Mouse (Mus musculus): ENCODE results near the gene Coq10b. TPM values are rescaled to one million over a fixed set of nuclear protein-coding genes. Genes with fewer than 3 reads are reported as not detected.
"Not testable (repeated sequence)": the region's sequence is repeated elsewhere in the genome, so short reads cannot be mapped to it uniquely, and the experiment has no call there.

Coq10b gene
- polyA plus RNA-seq, 1 experiment from 2014 or later = 31.4 TPM

- Histone ChIP-seq H3K9me3 (ENCODE audit: control insufficient read depth, low read length) (no peaks in the 10 kb centered on the region), H3K9ac (ENCODE audit: low read length) (peak overlapping the region; percentile 63; the same call in 1 of the 2 replicates), H3K4me2 (replicated peaks; ENCODE audit: low read depth) (peak overlapping the region; percentile 67), H3K4me3 (ENCODE audit: low read depth, low read length) (no peak overlapping the region), H3K36me3 (ENCODE audit: control insufficient read depth, insufficient read depth, low read length) (no peaks in the 10 kb centered on the region), H3K27ac (replicated peaks) (peak overlapping the region; percentile 83), H3K27me3 (ENCODE audit: control insufficient read depth, insufficient read depth, low read length) (no peaks in the 10 kb centered on the region), H3K4me1 (replicated peaks; ENCODE audit: control insufficient read depth, insufficient read depth) (peaks cover 2% of the 10 kb centered on the region; the same call in 1 of the 2 replicates)
- TF ChIP-seq CTCF (IDR thresholded peaks at IDR 0.05; ENCODE audit: low read depth) (no peak), EP300 (optimal IDR thresholded peaks at IDR 0.05) (no peak)
- DNase-seq (ENCODE audit: low spot score) (no peak), ATAC-seq (ENCODE audit: low FRiP score, low TSS enrichment) (no peak)
- 62% methylated on average over 3 of the region's 3 CpGs for WGBS
Measured at GRCm38 (mm10) chr1:55051671-55052070, 899 bp upstream of the Coq10b start.

- DNase-seq (ENCODE audit: low spot score) (peak; percentile 92), ATAC-seq (ENCODE audit: low FRiP score, low TSS enrichment) (peak; percentile 88)
- peak overlapping the region; percentile 92 for H3K27ac ChIP-seq (replicated peaks)
- H3K4me2 ChIP-seq (replicated peaks; ENCODE audit: low read depth) = peak overlapping the region; percentile 57
- TF ChIP-seq CTCF (IDR thresholded peaks at IDR 0.05; ENCODE audit: low read depth) (peak; percentile 42; the same call in 1 of the 2 replicates), EP300 (optimal IDR thresholded peaks at IDR 0.05) (peak; percentile 37)
- no peaks in the 10 kb centered on the region for H3K27me3 ChIP-seq (ENCODE audit: control insufficient read depth, insufficient read depth, low read length)
- WGBS = 0% methylated on average over 29 of the region's 42 CpGs
- no peaks in the 10 kb centered on the region for H3K36me3 ChIP-seq (ENCODE audit: control insufficient read depth, insufficient read depth, low read length)
- H3K9ac ChIP-seq (ENCODE audit: low read length) = peak overlapping the region; percentile 77
- H3K4me3 ChIP-seq (ENCODE audit: low read depth, low read length) = peak overlapping the region; percentile 70
- peaks cover 2% of the 10 kb centered on the region; the same call in 1 of the 2 replicates for H3K4me1 ChIP-seq (replicated peaks; ENCODE audit: control insufficient read depth, insufficient read depth)
- H3K9me3 ChIP-seq (ENCODE audit: control insufficient read depth, low read length) = no peaks in the 10 kb centered on the region
Measured at GRCm38 (mm10) chr1:55053005-55053404, 435 bp downstream of the Coq10b start.

GRCm38 (mm10) chr1:55053596-55053995 lies 1.0 kb downstream of the Coq10b start:
- DNase-seq (ENCODE audit: low spot score) (no peak), ATAC-seq (ENCODE audit: low FRiP score, low TSS enrichment) (no peak)
- Histone ChIP-seq H3K4me3 (ENCODE audit: low read depth, low read length) (peak overlapping the region; percentile 70), H3K4me2 (replicated peaks; ENCODE audit: low read depth) (peak overlapping the region; percentile 57), H3K36me3 (ENCODE audit: control insufficient read depth, insufficient read depth, low read length) (no peaks in the 10 kb centered on the region), H3K27me3 (ENCODE audit: control insufficient read depth, insufficient read depth, low read length) (no peaks in the 10 kb centered on the region), H3K27ac (replicated peaks) (no peak overlapping the region), H3K9me3 (ENCODE audit: control insufficient read depth, low read length) (no peaks in the 10 kb centered on the region), H3K9ac (ENCODE audit: low read length) (peak overlapping the region; percentile 77; the same call in 1 of the 2 replicates), H3K4me1 (replicated peaks; ENCODE audit: control insufficient read depth, insufficient read depth) (peaks cover 2% of the 10 kb centered on the region; the same call in 1 of the 2 replicates)
- 69% methylated on average over 4 of the region's 4 CpGs for WGBS
- no peak for TF ChIP-seq EP300 (optimal IDR thresholded peaks at IDR 0.05)
- TF ChIP-seq CTCF (IDR thresholded peaks at IDR 0.05; ENCODE audit: low read depth) = no peak

- Histone ChIP-seq H3K4me1 (replicated peaks; ENCODE audit: control insufficient read depth, insufficient read depth) (peaks cover 2% of the 10 kb centered on the region; the same call in 1 of the 2 replicates), H3K9me3 (ENCODE audit: control insufficient read depth, low read length) (no peaks in the 10 kb centered on the region), H3K27me3 (ENCODE audit: control insufficient read depth, insufficient read depth, low read length) (no peaks in the 10 kb centered on the region), H3K27ac (replicated peaks) (no peak overlapping the region), H3K4me3 (ENCODE audit: low read depth, low read length) (no peak overlapping the region), H3K36me3 (ENCODE audit: control insufficient read depth, insufficient read depth, low read length) (no peaks in the 10 kb centered on the region), H3K9ac (ENCODE audit: low read length) (no peak overlapping the region), H3K4me2 (replicated peaks; ENCODE audit: low read depth) (no peak overlapping the region)
- 81% methylated on average over 5 of the region's 5 CpGs for WGBS
- ATAC-seq (ENCODE audit: low FRiP score, low TSS enrichment) (no peak), DNase-seq (ENCODE audit: low spot score) (no peak)
- TF ChIP-seq EP300 (optimal IDR thresholded peaks at IDR 0.05) (no peak), CTCF (IDR thresholded peaks at IDR 0.05; ENCODE audit: low read depth) (no peak)
Measured at GRCm38 (mm10) chr1:55055322-55056115, 2.9 kb downstream of the Coq10b start.

GRCm38 (mm10) chr1:55058383-55058782 lies 5.8 kb downstream of the Coq10b start:
- H3K27me3 ChIP-seq (ENCODE audit: control insufficient read depth, insufficient read depth, low read length); H3K4me3 ChIP-seq (ENCODE audit: low read depth, low read length); H3K9me3 ChIP-seq (ENCODE audit: control insufficient read depth, low read length); H3K9ac ChIP-seq (ENCODE audit: low read length); DNase-seq (ENCODE audit: low spot score); H3K27ac ChIP-seq (replicated peaks); H3K36me3 ChIP-seq (ENCODE audit: control insufficient read depth, insufficient read depth, low read length); H3K4me1 ChIP-seq (replicated peaks; ENCODE audit: control insufficient read depth, insufficient read depth); H3K4me2 ChIP-seq (replicated peaks; ENCODE audit: low read depth); ATAC-seq (ENCODE audit: low FRiP score, low TSS enrichment): not testable (repeated sequence)
- WGBS = 82% methylated on average over 2 of the region's 3 CpGs

- ATAC-seq (ENCODE audit: low FRiP score, low TSS enrichment) = no peak
- Histone ChIP-seq H3K36me3 (ENCODE audit: control insufficient read depth, insufficient read depth, low read length) (peaks cover 6% of the 10 kb centered on the region; the same call in 1 of the 2 replicates), H3K9ac (ENCODE audit: low read length) (no peak overlapping the region), H3K27me3 (ENCODE audit: control insufficient read depth, insufficient read depth, low read length) (no peaks in the 10 kb centered on the region), H3K4me1 (replicated peaks; ENCODE audit: control insufficient read depth, insufficient read depth) (no peaks in the 10 kb centered on the region), H3K4me3 (ENCODE audit: low read depth, low read length) (no peak overlapping the region), H3K4me2 (replicated peaks; ENCODE audit: low read depth) (no peak overlapping the region), H3K9me3 (ENCODE audit: control insufficient read depth, low read length) (no peaks in the 10 kb centered on the region), H3K27ac (replicated peaks) (no peak overlapping the region)
- WGBS = 87% methylated on average over 5 of the region's 5 CpGs
- no peak for DNase-seq (ENCODE audit: low spot score)
- TF ChIP-seq EP300 (optimal IDR thresholded peaks at IDR 0.05) (no peak), CTCF (IDR thresholded peaks at IDR 0.05; ENCODE audit: low read depth) (no peak)
Measured at GRCm38 (mm10) chr1:55061099-55061498, 8.5 kb downstream of the Coq10b start.
